Mouse (Mus musculus): ENCODE measurements at regions not wholly inside any gene's neighbourhood (a gene's known extent, or its start where the extent isn't known, plus 50 kb on each side); places are given as distances from the start of the nearest gene placed in this dataset.

DNA sequence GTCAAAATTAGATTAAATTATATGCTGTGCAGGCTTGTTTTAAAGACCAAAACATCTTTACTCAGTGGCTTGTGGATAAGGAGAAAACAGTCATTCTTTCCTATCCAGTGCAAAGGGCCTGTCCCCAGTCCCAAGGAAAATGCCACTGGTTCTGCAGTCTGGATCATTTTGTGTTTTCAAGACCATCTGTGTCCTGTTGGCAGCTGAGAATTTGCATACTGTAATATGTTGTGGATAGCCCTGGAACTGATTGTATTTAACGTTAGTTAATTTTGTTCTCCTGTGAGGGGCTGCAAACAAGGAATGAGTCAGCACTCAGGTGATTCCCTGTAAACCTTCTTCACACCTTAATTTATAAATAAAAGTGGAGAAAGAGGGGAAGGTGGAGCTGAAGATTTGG is 217.9 kb upstream of the B430305J03Rik start:
- H3K4me1 ChIP-seq: no peaks in the 10 kb centered on the region
- H3K4me2 ChIP-seq (replicated peaks): no peak overlapping the region
- H3K36me3 ChIP-seq: no peaks in the 10 kb centered on the region
- H3K27ac ChIP-seq: no peak overlapping the region
- H3K4me3 ChIP-seq: no peak overlapping the region
- no peaks in the 10 kb centered on the region for H3K9me3 ChIP-seq
- no peaks in the 10 kb centered on the region for H3K27me3 ChIP-seq (replicated peaks)
- WGBS: 88% methylated on average over 1 of the region's 1 CpGs
- no peak for ATAC-seq (ENCODE audit: low FRiP score, low read depth)
- no peak overlapping the region for H3K9ac ChIP-seq

DNA sequence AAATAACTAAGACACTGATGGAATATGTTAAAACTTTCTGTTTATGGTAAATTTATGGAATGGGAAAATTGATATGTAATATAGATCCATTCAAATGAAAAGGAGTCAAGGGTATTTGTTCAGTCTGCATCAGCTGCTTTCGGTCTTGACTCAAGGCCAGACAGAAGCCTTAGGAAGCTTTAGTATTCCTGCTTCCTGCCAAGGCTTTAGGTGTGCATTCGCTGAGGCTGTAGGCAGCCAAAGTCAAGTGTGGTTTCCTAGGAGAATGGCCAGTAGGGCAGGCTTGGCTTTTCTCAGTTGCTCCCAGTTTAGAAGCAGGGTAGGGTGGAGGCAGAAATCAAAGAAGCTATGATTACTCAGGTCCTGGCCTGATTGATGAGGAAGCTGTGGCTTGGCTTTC is 217.2 kb upstream of the B430305J03Rik start:
- no peak overlapping the region for H3K4me3 ChIP-seq
- H3K4me1 ChIP-seq: no peaks in the 10 kb centered on the region
- H3K9ac ChIP-seq: no peak overlapping the region
- H3K4me2 ChIP-seq (replicated peaks): no peak overlapping the region
- no peaks in the 10 kb centered on the region for H3K9me3 ChIP-seq
- H3K36me3 ChIP-seq: no peaks in the 10 kb centered on the region
- no peaks in the 10 kb centered on the region for H3K27me3 ChIP-seq (replicated peaks)
- WGBS: 91% methylated on average over 2 of the region's 2 CpGs
- ATAC-seq (ENCODE audit: low FRiP score, low read depth): no peak
- no peak overlapping the region for H3K27ac ChIP-seq

DNA sequence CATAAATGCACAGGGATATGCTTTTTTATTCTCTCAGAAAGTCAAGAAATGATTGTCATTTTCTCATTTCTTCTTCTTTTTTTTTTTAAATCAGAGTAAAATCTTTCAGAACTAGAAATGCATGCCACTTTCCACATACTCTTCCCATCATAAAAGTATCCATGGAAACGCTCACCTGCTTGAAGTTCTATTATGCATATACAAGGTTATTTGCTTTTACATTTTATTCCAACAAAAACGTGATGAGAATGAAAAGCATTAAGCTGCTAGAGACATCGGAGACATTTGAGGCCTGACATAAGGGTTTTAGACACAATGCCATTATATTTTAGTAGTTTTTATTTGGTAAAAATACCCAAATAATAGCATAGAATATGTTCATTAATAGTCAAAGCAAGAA is 214.5 kb upstream of the B430305J03Rik start:
- no peaks in the 10 kb centered on the region for H3K4me1 ChIP-seq
- no peak overlapping the region for H3K27ac ChIP-seq
- WGBS: 88% methylated on average over 3 of the region's 3 CpGs
- no peaks in the 10 kb centered on the region for H3K27me3 ChIP-seq (replicated peaks)
- no peak overlapping the region for H3K4me2 ChIP-seq (replicated peaks)
- H3K4me3 ChIP-seq: no peak overlapping the region
- no peak for ATAC-seq (ENCODE audit: low FRiP score, low read depth)
- H3K36me3 ChIP-seq: no peaks in the 10 kb centered on the region
- no peak overlapping the region for H3K9ac ChIP-seq
- no peaks in the 10 kb centered on the region for H3K9me3 ChIP-seq

DNA sequence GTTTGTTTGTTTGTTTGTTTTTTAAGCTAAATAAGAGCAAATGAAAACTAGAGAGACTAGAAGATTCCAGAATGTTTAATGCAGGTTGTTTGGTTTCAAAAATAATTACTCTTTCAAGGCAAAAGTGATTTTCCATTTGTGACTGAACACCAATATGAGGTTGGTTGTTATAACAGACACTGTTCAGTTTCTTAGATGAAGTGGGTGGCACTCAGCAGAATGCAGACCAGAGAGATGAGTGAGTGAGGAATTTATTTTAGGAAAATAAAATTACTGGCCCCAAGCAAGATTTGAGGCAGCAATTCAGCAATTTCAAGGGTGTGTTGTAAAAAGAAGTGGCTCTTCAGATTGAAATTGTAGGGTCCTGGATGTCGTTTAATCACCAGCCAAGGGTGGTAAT is 171.4 kb upstream of the B430305J03Rik start:
- H3K4me2 ChIP-seq (replicated peaks): no peak overlapping the region
- no peaks in the 10 kb centered on the region for H3K4me1 ChIP-seq
- no peaks in the 10 kb centered on the region for H3K9me3 ChIP-seq
- no peak overlapping the region for H3K4me3 ChIP-seq
- no peak for ATAC-seq (ENCODE audit: low FRiP score, low read depth)
- no peaks in the 10 kb centered on the region for H3K36me3 ChIP-seq
- no peak overlapping the region for H3K27ac ChIP-seq
- H3K9ac ChIP-seq: no peak overlapping the region
- no peaks in the 10 kb centered on the region for H3K27me3 ChIP-seq (replicated peaks)
- 47% methylated on average over 1 of the region's 1 CpGs for WGBS

DNA sequence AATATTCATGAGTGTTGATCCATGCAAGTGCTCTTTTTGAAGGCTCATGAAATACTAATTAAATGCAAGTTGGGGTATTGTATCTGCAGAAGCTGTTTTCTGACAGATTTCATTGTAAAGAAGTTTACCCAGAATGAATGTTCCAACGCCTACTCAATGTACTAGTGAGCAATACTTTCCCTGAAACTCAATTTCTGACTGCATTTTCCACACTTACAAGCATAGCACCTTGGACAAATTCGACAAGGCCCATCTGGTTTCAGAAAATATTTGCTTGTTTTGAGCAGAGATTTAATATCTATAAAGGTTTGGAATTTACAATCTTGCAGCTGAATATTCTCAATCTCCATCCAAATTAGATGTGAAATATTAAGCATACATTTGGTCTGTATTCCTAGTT is 170.0 kb upstream of the B430305J03Rik start:
- WGBS: 78% methylated on average over 2 of the region's 2 CpGs
- H3K9ac ChIP-seq: no peak overlapping the region
- no peak for ATAC-seq (ENCODE audit: low FRiP score, low read depth)

DNA sequence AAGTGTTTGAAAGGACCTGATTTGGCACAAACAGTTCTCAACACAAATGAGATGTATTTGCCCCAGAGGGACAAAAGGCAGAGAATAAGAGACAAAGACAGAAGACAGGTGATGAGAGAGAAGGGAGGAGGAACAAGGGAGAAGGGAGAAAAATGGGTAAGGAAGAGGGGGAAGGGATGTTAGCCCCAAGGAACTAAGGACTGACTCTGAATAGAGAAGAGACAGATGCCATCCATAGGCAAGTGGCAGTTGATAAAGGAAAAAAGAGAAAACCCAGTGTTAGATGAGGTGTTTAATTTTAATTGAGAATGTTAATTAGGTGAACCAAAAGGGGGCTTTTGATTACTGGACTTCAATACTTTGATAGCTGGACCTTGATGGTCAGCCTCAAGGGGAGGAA is 137.4 kb upstream of the B430305J03Rik start:
- Histone ChIP-seq H3K27ac (no peak overlapping the region), H3K9ac (no peak overlapping the region), H3K9me3 (no peaks in the 10 kb centered on the region), H3K4me2 (replicated peaks) (no peak overlapping the region), H3K4me3 (no peak overlapping the region), H3K36me3 (no peaks in the 10 kb centered on the region), H3K27me3 (replicated peaks) (no peaks in the 10 kb centered on the region), H3K4me1 (no peaks in the 10 kb centered on the region)
- ATAC-seq (ENCODE audit: low FRiP score, low read depth): no peak

More for the DNA sequence above, 170.0 kb upstream of the B430305J03Rik start:
- H3K36me3 ChIP-seq: no peaks in the 10 kb centered on the region
- no peak overlapping the region for H3K27ac ChIP-seq
- no peaks in the 10 kb centered on the region for H3K9me3 ChIP-seq
- H3K4me3 ChIP-seq: no peak overlapping the region
- no peaks in the 10 kb centered on the region for H3K27me3 ChIP-seq (replicated peaks)
- no peak overlapping the region for H3K4me2 ChIP-seq (replicated peaks)
- H3K4me1 ChIP-seq: no peaks in the 10 kb centered on the region

DNA sequence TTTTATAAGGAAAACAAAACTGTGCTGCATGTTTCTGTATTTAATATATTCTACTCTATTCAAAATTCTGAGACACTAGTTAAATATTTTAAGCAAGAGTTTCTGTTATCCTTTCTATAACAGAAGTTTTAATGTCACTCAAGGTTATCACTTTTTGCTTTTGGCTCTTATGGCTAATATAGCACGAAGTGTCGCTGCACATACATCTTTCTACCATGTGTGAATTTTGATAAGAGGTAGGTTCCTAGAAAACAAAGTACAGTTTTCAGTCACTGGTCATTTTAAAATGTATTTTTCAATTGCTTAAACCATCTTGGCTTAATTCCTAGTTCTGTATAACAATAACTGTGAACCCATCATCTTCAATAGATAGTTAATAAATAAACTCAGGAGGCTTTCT is 129.1 kb upstream of the B430305J03Rik start:
- Histone ChIP-seq H3K4me2 (replicated peaks) (no peak overlapping the region), H3K27me3 (replicated peaks) (no peaks in the 10 kb centered on the region), H3K9ac (no peak overlapping the region), H3K4me3 (no peak overlapping the region), H3K27ac (no peak overlapping the region), H3K4me1 (no peaks in the 10 kb centered on the region), H3K9me3 (no peaks in the 10 kb centered on the region), H3K36me3 (no peaks in the 10 kb centered on the region)
- ATAC-seq (ENCODE audit: low FRiP score, low read depth): no peak
- 93% methylated on average over 2 of the region's 2 CpGs for WGBS

DNA sequence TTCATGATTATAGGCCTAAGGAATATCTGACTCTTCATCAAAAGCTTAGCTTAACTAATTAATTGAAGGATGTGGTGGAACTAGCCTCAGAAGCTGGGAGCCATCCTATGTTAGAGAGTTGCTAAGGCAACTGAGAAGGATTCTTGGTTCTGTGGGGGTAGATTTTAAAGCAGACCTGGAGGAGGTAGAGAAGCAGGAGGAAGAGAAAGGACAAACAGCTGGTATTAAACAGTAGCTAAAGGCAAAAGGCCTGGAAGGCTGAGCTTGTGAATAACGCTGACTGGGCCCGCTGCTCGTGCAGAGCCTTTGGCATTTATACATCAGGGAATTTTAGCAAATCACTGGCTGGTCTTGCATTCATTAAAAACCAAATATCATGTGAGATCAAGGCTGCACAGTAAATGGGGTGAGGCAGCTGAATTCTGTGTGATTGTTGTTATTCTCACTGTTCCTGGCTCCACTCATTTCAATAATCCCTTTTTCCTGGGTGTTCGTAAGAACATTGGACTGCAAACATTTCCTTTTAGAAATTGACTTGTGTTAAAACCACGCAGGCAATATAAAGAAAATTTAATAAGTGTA is 121.1 kb upstream of the B430305J03Rik start:
- Histone ChIP-seq H3K27me3 (replicated peaks) (no peaks in the 10 kb centered on the region), H3K27ac (no peak overlapping the region), H3K36me3 (no peaks in the 10 kb centered on the region), H3K4me3 (no peak overlapping the region), H3K4me1 (no peaks in the 10 kb centered on the region), H3K9me3 (no peaks in the 10 kb centered on the region), H3K4me2 (replicated peaks) (no peak overlapping the region), H3K9ac (no peak overlapping the region)
- ATAC-seq (ENCODE audit: low FRiP score, low read depth): no peak
- 89% methylated on average over 5 of the region's 5 CpGs for WGBS

DNA sequence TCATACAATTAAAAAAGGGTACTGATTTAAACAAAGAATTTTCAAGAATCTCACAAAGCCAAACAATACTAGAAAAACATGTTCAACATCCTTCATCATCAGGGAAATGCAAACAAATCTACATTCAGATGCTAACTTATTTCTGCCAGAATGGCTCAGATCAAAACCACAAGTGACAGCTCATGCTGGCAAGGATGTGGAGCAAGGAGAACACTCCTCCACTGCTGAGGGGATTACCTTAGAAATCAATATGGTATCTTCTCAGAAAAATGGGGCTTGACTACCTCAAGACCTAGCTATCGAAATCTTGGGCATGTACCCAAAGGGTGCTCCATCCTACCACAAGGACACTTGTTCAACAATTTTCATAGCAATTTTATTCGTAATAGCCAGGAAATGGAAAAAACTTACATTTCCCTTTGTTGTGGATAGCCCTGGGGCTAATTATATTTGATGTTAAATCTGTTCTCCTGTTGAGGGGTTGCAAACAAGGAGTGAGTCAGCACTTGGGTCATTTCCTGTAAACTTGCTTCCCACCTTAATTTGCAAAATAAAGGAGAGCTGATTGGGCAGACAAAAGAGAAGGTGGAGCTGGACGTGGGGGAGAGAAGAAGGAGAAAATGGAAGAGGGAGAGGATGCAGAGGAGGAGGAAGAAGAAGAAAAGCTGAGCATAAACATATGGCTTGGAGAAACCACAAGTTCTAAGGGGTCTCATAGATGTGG is 113.3 kb upstream of the B430305J03Rik start:
- H3K4me2 ChIP-seq (replicated peaks): no peak overlapping the region
- WGBS: 64% methylated on average over 3 of the region's 3 CpGs
- no peaks in the 10 kb centered on the region for H3K9me3 ChIP-seq
- H3K27me3 ChIP-seq (replicated peaks): no peaks in the 10 kb centered on the region
- H3K36me3 ChIP-seq: no peaks in the 10 kb centered on the region
- H3K27ac ChIP-seq: no peak overlapping the region
- no peak overlapping the region for H3K9ac ChIP-seq
- no peaks in the 10 kb centered on the region for H3K4me1 ChIP-seq
- no peak overlapping the region for H3K4me3 ChIP-seq
- ATAC-seq (ENCODE audit: low FRiP score, low read depth): no peak

DNA sequence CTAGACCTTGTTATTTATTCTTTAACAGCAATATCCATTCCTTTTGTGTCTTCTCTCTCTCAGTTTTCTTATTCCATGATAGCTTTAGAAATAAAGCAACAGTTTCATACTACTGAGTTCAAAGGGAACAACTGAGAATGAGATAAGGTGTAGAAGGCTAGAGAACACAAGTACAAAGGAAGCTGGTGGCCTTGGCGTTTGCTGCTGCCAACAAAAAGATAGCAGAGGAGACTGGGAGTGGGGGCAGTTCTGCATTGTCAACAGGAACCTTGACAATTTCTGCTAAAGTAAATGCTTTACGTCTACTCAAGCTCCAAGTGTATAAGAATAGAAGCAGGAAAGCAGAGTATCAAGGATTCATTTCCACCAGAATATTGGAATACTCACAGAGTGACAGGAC is 109.3 kb upstream of the B430305J03Rik start:
- no peaks in the 10 kb centered on the region for H3K9me3 ChIP-seq
- WGBS: 75% methylated on average over 2 of the region's 2 CpGs
- H3K4me3 ChIP-seq: no peak overlapping the region
- H3K9ac ChIP-seq: no peak overlapping the region
- ATAC-seq (ENCODE audit: low FRiP score, low read depth): no peak
- no peaks in the 10 kb centered on the region for H3K27me3 ChIP-seq (replicated peaks)
- no peak overlapping the region for H3K4me2 ChIP-seq (replicated peaks)
- no peaks in the 10 kb centered on the region for H3K4me1 ChIP-seq
- no peaks in the 10 kb centered on the region for H3K36me3 ChIP-seq
- H3K27ac ChIP-seq: no peak overlapping the region

DNA sequence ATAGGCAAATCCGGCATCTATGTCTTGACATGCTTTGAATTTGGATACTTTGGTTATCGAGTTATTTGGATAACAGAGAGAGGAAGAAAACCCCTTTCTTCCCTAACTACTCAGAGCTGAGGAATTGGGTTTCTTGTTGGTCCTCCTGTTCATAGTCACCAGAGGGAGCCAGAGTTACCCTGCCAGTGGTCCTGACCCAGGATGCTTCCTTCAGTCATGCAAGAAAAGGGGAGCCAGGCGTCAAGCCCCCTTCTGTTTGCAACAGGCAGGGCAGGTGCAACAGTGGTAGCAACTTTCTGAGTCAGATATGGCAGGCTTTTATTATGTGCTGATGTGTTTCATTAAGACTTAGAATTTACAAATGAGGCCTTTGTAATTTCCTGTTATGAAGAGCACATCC is 101.4 kb upstream of the B430305J03Rik start:
- H3K4me1 ChIP-seq: no peaks in the 10 kb centered on the region
- H3K4me3 ChIP-seq: no peak overlapping the region
- H3K27ac ChIP-seq: no peak overlapping the region
- no peaks in the 10 kb centered on the region for H3K27me3 ChIP-seq (replicated peaks)
- ATAC-seq (ENCODE audit: low FRiP score, low read depth): peak; percentile 68; the same call in 1 of the 2 replicates
- no peak overlapping the region for H3K4me2 ChIP-seq (replicated peaks)
- WGBS: 39% methylated on average over 3 of the region's 3 CpGs
- H3K36me3 ChIP-seq: no peaks in the 10 kb centered on the region
- H3K9ac ChIP-seq: no peak overlapping the region
- no peaks in the 10 kb centered on the region for H3K9me3 ChIP-seq

DNA sequence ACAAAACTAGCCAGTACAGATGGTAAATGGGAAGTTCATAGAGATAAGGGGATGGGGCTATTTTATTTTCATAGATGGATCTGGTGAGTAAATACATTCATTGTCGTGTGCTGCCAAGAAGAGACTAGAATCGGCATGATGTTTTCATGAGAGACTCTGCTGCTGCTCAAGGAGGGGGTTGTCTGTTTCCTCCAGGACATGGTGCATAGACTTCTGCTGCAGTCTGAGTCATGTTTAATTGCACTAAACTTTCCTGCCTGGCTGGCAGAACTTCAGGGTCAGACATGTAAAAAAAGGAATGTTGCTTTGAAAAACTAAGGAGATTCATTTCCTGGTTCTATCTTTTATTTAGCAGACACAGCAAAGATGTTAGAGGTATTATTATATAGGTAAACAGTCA is 100.9 kb upstream of the B430305J03Rik start:
- Histone ChIP-seq H3K4me1 (no peaks in the 10 kb centered on the region), H3K4me2 (replicated peaks) (no peak overlapping the region), H3K27ac (no peak overlapping the region), H3K27me3 (replicated peaks) (no peaks in the 10 kb centered on the region), H3K36me3 (no peaks in the 10 kb centered on the region), H3K9me3 (no peaks in the 10 kb centered on the region), H3K9ac (no peak overlapping the region), H3K4me3 (no peak overlapping the region)
- ATAC-seq (ENCODE audit: low FRiP score, low read depth): no peak
- 90% methylated on average over 2 of the region's 2 CpGs for WGBS

DNA sequence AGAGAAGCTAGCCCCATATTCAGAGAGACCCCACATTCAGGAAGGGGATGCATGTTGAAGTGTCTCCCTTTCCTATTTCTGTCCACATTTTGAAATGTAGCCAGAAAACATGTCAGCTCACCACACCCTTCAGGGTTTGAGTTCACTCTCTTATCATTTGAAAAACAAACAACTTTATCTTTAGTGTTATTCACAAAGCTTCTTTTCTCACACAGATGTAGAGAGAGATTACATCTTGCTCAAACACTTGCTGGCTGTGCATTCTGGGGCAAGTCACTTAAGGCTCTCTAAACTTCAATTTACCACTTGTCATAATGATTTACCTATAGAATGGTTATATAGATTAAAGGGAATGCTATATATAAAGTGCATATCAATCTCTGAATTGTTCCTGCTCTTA is 94.3 kb upstream of the B430305J03Rik start:
- H3K27ac ChIP-seq: no peak overlapping the region
- no peak overlapping the region for H3K9ac ChIP-seq
- no peaks in the 10 kb centered on the region for H3K9me3 ChIP-seq
- no peaks in the 10 kb centered on the region for H3K36me3 ChIP-seq
- no peak for ATAC-seq (ENCODE audit: low FRiP score, low read depth)
- no peak overlapping the region for H3K4me2 ChIP-seq (replicated peaks)
- H3K4me3 ChIP-seq: no peak overlapping the region
- no peaks in the 10 kb centered on the region for H3K4me1 ChIP-seq
- H3K27me3 ChIP-seq (replicated peaks): no peaks in the 10 kb centered on the region

Data from neural tube, embryonic 12.5 days (tissue).